Mouse (Mus musculus): ENCODE results near the gene Exosc9.
"Not testable (repeated sequence)": the region's sequence is repeated elsewhere in the genome, so short reads cannot be mapped to it uniquely, and the experiment has no call there.

The Exosc9 gene

GRCm38 (mm10) chr3:36557601-36558000 is 5.2 kb downstream of the Exosc9 start:
- no peak for DNase-seq (ENCODE audit: low spot score)

- no peak for DNase-seq (ENCODE audit: low spot score)
These were observed 7.2 kb downstream of the Exosc9 start for GRCm38 (mm10) chr3:36559606-36560005.

- DNase-seq (ENCODE audit: low spot score), result no peak
These were observed 11.3 kb downstream of the Exosc9 start for GRCm38 (mm10) chr3:36563666-36564065.

GRCm38 (mm10) chr3:36569836-36570235 is 17.4 kb downstream of the Exosc9 start:
- DNase-seq (ENCODE audit: low spot score), result no peak

GRCm38 (mm10) chr3:36571361-36571826 is 19.0 kb downstream of the Exosc9 start:
- peak; percentile 14 for DNase-seq (ENCODE audit: low spot score)

- peak; percentile 94 for DNase-seq (ENCODE audit: low spot score)
These were observed 19.5 kb downstream of the Exosc9 start, which contains the start of gene Ccna2 for GRCm38 (mm10) chr3:36571827-36572378. Gene Ccna2 (minus strand): TSS chr3:36572150.

GRCm38 (mm10) chr3:36598811-36599210 is 46.4 kb downstream of the Exosc9 start:
- no peak for DNase-seq (ENCODE audit: low spot score)

GRCm38 (mm10) chr3:36599773-36600172 is 47.4 kb downstream of the Exosc9 start:
- DNase-seq (ENCODE audit: low spot score), result not testable (repeated sequence)

GRCm38 (mm10) chr3:36605894-36606783 is 53.7 kb downstream of the Exosc9 start:
- DNase-seq (ENCODE audit: low spot score), result no peak

- DNase-seq (ENCODE audit: low spot score), result no peak
These were observed 60.3 kb downstream of the Exosc9 start for GRCm38 (mm10) chr3:36612687-36613086.

GRCm38 (mm10) chr3:36613202-36613907 is 60.9 kb downstream of the Exosc9 start, which contains the start of gene Bbs7:
Gene Bbs7 (minus strand): TSS chr3:36613477.
- peak; percentile 70 for DNase-seq (ENCODE audit: low spot score)

- no peak for DNase-seq (ENCODE audit: low spot score)
These were observed 61.5 kb downstream of the Exosc9 start for GRCm38 (mm10) chr3:36613908-36614255.
